Comparison of ENCODE assay signal across 35 mouse cellular contexts in the genomic region with DNA sequence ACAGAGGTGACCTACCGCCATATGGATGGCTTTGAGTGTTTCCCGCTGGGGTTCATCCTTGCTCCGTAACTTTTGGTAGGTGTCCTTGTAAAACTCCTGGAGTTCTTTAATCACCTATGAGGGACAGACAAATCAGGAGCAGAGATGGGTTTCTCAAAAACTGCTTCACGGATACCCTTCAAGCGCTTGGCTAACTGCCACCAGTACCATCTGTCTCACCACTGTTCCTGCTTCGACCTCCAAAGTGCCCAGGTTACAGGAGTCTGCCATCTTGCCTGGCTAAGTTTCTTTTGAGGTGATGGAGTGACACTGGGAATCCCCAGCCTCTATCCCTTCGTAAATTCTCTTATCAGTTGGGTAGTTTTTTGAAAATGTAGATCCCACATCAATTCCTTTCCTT.
"Had no signal": no experiment of that assay in that cellular context is flagged by ENCODE, and none has a peak within 500 bp of the region (broad histone marks: within the 10 kb centered on the region; RNA-seq: fewer than 3 reads in every experiment).

No protein-coding gene starts in this region.

- H3K4me2 ChIP-seq: heart, embryonic 11.5 days; heart, embryonic 12.5 days; heart, embryonic 13.5 days; heart, embryonic 15.5 days; hindbrain, embryonic 12.5 days; hindbrain, embryonic 13.5 days; hindbrain, embryonic 14.5 days; hindbrain, embryonic 15.5 days; intestine, embryonic 15.5 days; kidney, embryonic 15.5 days had no signal

- ATAC-seq: hindbrain, embryonic 16.5 days; hindbrain, postnatal 0 days; inflammation-experienced regulatory T-cells, adult 6 months; intestine, embryonic 15.5 days; intestine, embryonic 16.5 days; intestine, postnatal 0 days had no signal

- DNase-seq: heart, postnatal 10 days; heart, postnatal 14 days; heart, postnatal 36 days; heart, postnatal 4 days; kidney, adult 11 months; kidney, adult 18-20 months; kidney, adult 2 months; kidney, adult 8-10 months; kidney, adult 9 months; kidney, postnatal 10 days; kidney, postnatal 14 days; kidney, postnatal 25 days; kidney, postnatal 36 days; kidney, postnatal 4 days; layer of hippocampus, adult 9-11 months; layer of hippocampus, postnatal 36 days had no signal

- H3K9me3 ChIP-seq: heart, embryonic 12.5 days; heart, embryonic 13.5 days; heart, embryonic 15.5 days; hindbrain, embryonic 10.5 days; hindbrain, embryonic 12.5 days; hindbrain, embryonic 13.5 days; hindbrain, embryonic 15.5 days; intestine, embryonic 15.5 days; kidney, embryonic 15.5 days had no signal

- H3K4me1 ChIP-seq: intestine, embryonic 15.5 days had no signal

- H3K36me3 ChIP-seq: heart, embryonic 15.5 days; hindbrain, embryonic 12.5 days; hindbrain, embryonic 15.5 days had no signal

- H3K27me3 ChIP-seq: heart, embryonic 12.5 days; heart, embryonic 13.5 days; heart, embryonic 15.5 days; hindbrain, embryonic 12.5 days; hindbrain, embryonic 13.5 days; hindbrain, embryonic 15.5 days; intestine, embryonic 15.5 days; kidney, embryonic 15.5 days had no signal

- H3K4me3 ChIP-seq: heart, embryonic 12.5 days; heart, embryonic 13.5 days; heart, embryonic 15.5 days; hindbrain, embryonic 10.5 days; hindbrain, embryonic 12.5 days; hindbrain, embryonic 13.5 days; hindbrain, embryonic 15.5 days; intestine, embryonic 15.5 days; kidney, embryonic 15.5 days; layer of hippocampus, adult 2 months; left cerebral cortex, adult 2 months had no signal

- H3K27ac ChIP-seq: heart, embryonic 13.5 days; heart, embryonic 15.5 days; hindbrain, embryonic 10.5 days; hindbrain, embryonic 12.5 days; hindbrain, embryonic 13.5 days; hindbrain, embryonic 14.5 days; hindbrain, embryonic 15.5 days; hindbrain, postnatal 0 days; intestine, embryonic 15.5 days; kidney, embryonic 15.5 days; kidney, postnatal 0 days; layer of hippocampus, adult 2 months; left cerebral cortex, adult 2 months had no signal

- H3K9ac ChIP-seq: heart, embryonic 12.5 days; heart, embryonic 13.5 days; heart, embryonic 15.5 days; hindbrain, embryonic 12.5 days; hindbrain, embryonic 13.5 days; hindbrain, embryonic 14.5 days; hindbrain, embryonic 15.5 days; intestine, embryonic 15.5 days; kidney, embryonic 15.5 days had no signal
